Comparison of ENCODE assay signal across 21 mouse cellular contexts in genomic region chr4:86847246-86847645, GRCm38 (mm10). TPM values are rescaled to one million over a fixed set of nuclear protein-coding genes. Genes with fewer than 3 reads are reported as not detected.
DNase-seq lines count a peak whose midpoint lies in the region; ATAC-seq and TF ChIP-seq lines count a peak whose summit lies in the region.
"Had no signal": no experiment of that assay in that cellular context is flagged by ENCODE, and none has a peak within 500 bp of the region (broad histone marks: within the 10 kb centered on the region; RNA-seq: fewer than 3 reads in every experiment).

No protein-coding gene starts in this region.

- whole genome bisulfite sequencing in lung, embryonic 16.5 days = 46% methylated on average over 2 of the region's 2 CpGs
- 70% methylated on average over 2 of the region's 2 CpGs for WGBS in intestine, embryonic 16.5 days
- WGBS in stomach, embryonic 14.5 days = 75% methylated on average over 2 of the region's 2 CpGs
- 70% methylated on average over 2 of the region's 2 CpGs for WGBS in stomach, postnatal 0 days

- H3K4me1 ChIP-seq in lung, embryonic 16.5 days (replicated peaks; ENCODE audit: control insufficient read depth, insufficient read depth, low read length) = no peaks in the 10 kb centered on the region
- 0 out of 2 replicates have a peak, but pooled peaks cover 4% of the 10 kb centered on the region for H3K4me1 ChIP-seq in intestine, embryonic 16.5 days (ENCODE audit: control insufficient read depth, insufficient read depth, low read length)
- H3K4me1 ChIP-seq in stomach, embryonic 14.5 days (ENCODE audit: control insufficient read depth, insufficient read depth, low read length) = no peaks in the 10 kb centered on the region
- no peaks in the 10 kb centered on the region for H3K4me1 ChIP-seq in stomach, postnatal 0 days (replicated peaks; ENCODE audit: control insufficient read depth, insufficient read depth)
- H3K4me1 ChIP-seq: embryonic facial prominence, embryonic 12.5 days; embryonic facial prominence, embryonic 15.5 days; hindbrain, embryonic 12.5 days; hindbrain, embryonic 15.5 days had no signal

- H3K27ac ChIP-seq in lung, embryonic 16.5 days (ENCODE audit: low read length) = no peak overlapping the region
- no peak overlapping the region for H3K27ac ChIP-seq in intestine, embryonic 16.5 days (ENCODE audit: low read length)
- H3K27ac ChIP-seq in stomach, embryonic 14.5 days (ENCODE audit: low read length) = no peak overlapping the region
- no peak overlapping the region for H3K27ac ChIP-seq in stomach, postnatal 0 days (replicated peaks)
- H3K27ac ChIP-seq: embryonic facial prominence, embryonic 12.5 days; embryonic facial prominence, embryonic 15.5 days; hindbrain, embryonic 12.5 days; hindbrain, embryonic 15.5 days had no signal

- no peak overlapping the region for H3K9ac ChIP-seq in lung, embryonic 16.5 days (ENCODE audit: low read length)
- no peak overlapping the region for H3K9ac ChIP-seq in intestine, embryonic 16.5 days (ENCODE audit: low read depth, low read length)
- H3K9ac ChIP-seq in stomach, embryonic 14.5 days (replicated peaks; ENCODE audit: low read depth, low read length) = no peak overlapping the region
- no peak overlapping the region for H3K9ac ChIP-seq in stomach, postnatal 0 days (ENCODE audit: low read length)
- H3K9ac ChIP-seq: embryonic facial prominence, embryonic 12.5 days; embryonic facial prominence, embryonic 15.5 days; forebrain, postnatal 0 days; hindbrain, embryonic 12.5 days; hindbrain, embryonic 15.5 days had no signal

- no peak overlapping the region for H3K4me3 ChIP-seq in lung, embryonic 16.5 days (ENCODE audit: low read length)
- no peak overlapping the region for H3K4me3 ChIP-seq in intestine, embryonic 16.5 days (ENCODE audit: low read length)
- H3K4me3 ChIP-seq in stomach, embryonic 14.5 days (ENCODE audit: low read depth, low read length) = no peak overlapping the region
- no peak overlapping the region for H3K4me3 ChIP-seq in stomach, postnatal 0 days (ENCODE audit: low read depth, low read length)
- H3K4me3 ChIP-seq: embryonic facial prominence, embryonic 12.5 days; embryonic facial prominence, embryonic 15.5 days; hindbrain, embryonic 12.5 days; hindbrain, embryonic 15.5 days had no signal

- ATAC-seq in lung, embryonic 16.5 days (ENCODE audit: low read depth) = 0 out of 2 replicates have a peak, but pooled peaks have one; percentile 38
- ATAC-seq in intestine, embryonic 16.5 days = peak; percentile 81
- ATAC-seq in stomach, embryonic 14.5 days (ENCODE audit: insufficient number of reproducible peaks, insufficient read depth, low FRiP score, low read depth) = peak; percentile 49; the same call in 1 of the 2 replicates
- ATAC-seq in stomach, postnatal 0 days (ENCODE audit: low FRiP score, low TSS enrichment) = peak; percentile 71
- ATAC-seq: CD4-positive, CD25-positive, alpha-beta regulatory T cell, adult 4 months; forebrain, embryonic 14.5 days; forebrain, postnatal 0 days had no signal

- H3K4me2 ChIP-seq in lung, embryonic 16.5 days (ENCODE audit: low read depth, low read length) = no peak overlapping the region
- no peak overlapping the region for H3K4me2 ChIP-seq in intestine, embryonic 16.5 days (ENCODE audit: low read depth, low read length)
- no peak overlapping the region for H3K4me2 ChIP-seq in stomach, embryonic 14.5 days (replicated peaks; ENCODE audit: low read depth, low read length)
- H3K4me2 ChIP-seq in stomach, postnatal 0 days (replicated peaks; ENCODE audit: low read depth) = no peak overlapping the region
- H3K4me2 ChIP-seq: embryonic facial prominence, embryonic 12.5 days; embryonic facial prominence, embryonic 15.5 days; heart, embryonic 11.5 days; hindbrain, embryonic 12.5 days; hindbrain, embryonic 15.5 days had no signal

- H3K27me3 ChIP-seq in lung, embryonic 16.5 days (ENCODE audit: control insufficient read depth, insufficient read depth, low read depth, low read length) = no peaks in the 10 kb centered on the region
- H3K27me3 ChIP-seq in intestine, embryonic 16.5 days (replicated peaks; ENCODE audit: control insufficient read depth, insufficient read depth, low read length) = no peaks in the 10 kb centered on the region
- H3K27me3 ChIP-seq in stomach, embryonic 14.5 days (ENCODE audit: control insufficient read depth, insufficient read depth, low read length) = no peaks in the 10 kb centered on the region
- H3K27me3 ChIP-seq in stomach, postnatal 0 days (ENCODE audit: control insufficient read depth, insufficient read depth, low read length) = no peaks in the 10 kb centered on the region
- H3K27me3 ChIP-seq: embryonic facial prominence, embryonic 12.5 days; embryonic facial prominence, embryonic 15.5 days; hindbrain, embryonic 12.5 days; hindbrain, embryonic 15.5 days had no signal

- peaks cover 19% of the 10 kb centered on the region for H3K36me3 ChIP-seq in lung, embryonic 16.5 days (ENCODE audit: control insufficient read depth, insufficient read depth, low read length)
- 0 out of 2 replicates have a peak, but pooled peaks cover 8% of the 10 kb centered on the region for H3K36me3 ChIP-seq in intestine, embryonic 16.5 days (ENCODE audit: control insufficient read depth, insufficient read depth, low read length)
- peaks cover 20% of the 10 kb centered on the region for H3K36me3 ChIP-seq in stomach, embryonic 14.5 days (ENCODE audit: control insufficient read depth, insufficient read depth, low read length)
- H3K36me3 ChIP-seq in stomach, postnatal 0 days (ENCODE audit: control insufficient read depth, insufficient read depth, low read length) = peaks cover 14% of the 10 kb centered on the region

- H3K9me3 ChIP-seq in lung, embryonic 16.5 days (ENCODE audit: control insufficient read depth, low read length) = no peaks in the 10 kb centered on the region
- H3K9me3 ChIP-seq in intestine, embryonic 16.5 days (ENCODE audit: control insufficient read depth, low read length) = no peaks in the 10 kb centered on the region
- no peaks in the 10 kb centered on the region for H3K9me3 ChIP-seq in stomach, embryonic 14.5 days (ENCODE audit: control insufficient read depth, low read depth, low read length)
- H3K9me3 ChIP-seq in stomach, postnatal 0 days (ENCODE audit: control insufficient read depth, low read length) = no peaks in the 10 kb centered on the region
- H3K9me3 ChIP-seq: embryonic facial prominence, embryonic 12.5 days; embryonic facial prominence, embryonic 15.5 days; hindbrain, embryonic 12.5 days; hindbrain, embryonic 15.5 days had no signal

- no peak for DNase-seq in lung, postnatal 36 days
- DNase-seq in stomach, postnatal 0 days (ENCODE audit: low spot score) = no peak
- DNase-seq in layer of hippocampus, adult 18-20 months (ENCODE audit: low spot score in 2 of 2) = no peak
- DNase-seq: adrenal gland, adult 2 months; adrenal gland, postnatal 14 days; cerebellum, adult 11 months; cerebellum, adult 2 months; cerebellum, adult 9-11 months; cerebellum, postnatal 25 days; forebrain, postnatal 0 days; gastrocnemius, postnatal 36 days had no signal

- no peak for TF ChIP-seq EP300 in stomach, postnatal 0 days (optimal IDR thresholded peaks at IDR 0.05)

- TF ChIP-seq CTCF in stomach, postnatal 0 days (IDR thresholded peaks at IDR 0.05; ENCODE audit: low read depth) = no peak

RNA-seq across cellular contexts. Expression of gene Rps6, which starts 10.0 kb away (rescaled TPM):
- 689 and 723 TPM in 2 replicates for polyA plus RNA-seq in lung, embryonic 16.5 days (2015; fragmentation: Nextera tagmentation; extraction: Ambion mirVana)
- 622 and 672 TPM in 2 replicates for polyA plus RNA-seq in intestine, embryonic 16.5 days (2015; fragmentation: Nextera tagmentation; extraction: Ambion mirVana)
- 869 and 870 TPM in 2 replicates for polyA plus RNA-seq in stomach, embryonic 14.5 days (2014; fragmentation: Nextera tagmentation; extraction: Ambion mirVana)
- polyA plus RNA-seq in stomach, postnatal 0 days (2015; fragmentation: Nextera tagmentation; extraction: Ambion mirVana) = 601 and 619 TPM in 2 replicates
- total RNA-seq in layer of hippocampus, adult 18-20 months (2021) = 100 to 1,000 TPM; 499 to 504 TPM

RNA-seq across cellular contexts. Expression of gene Acer2, which starts 26.9 kb away (rescaled TPM):
- polyA plus RNA-seq in lung, embryonic 16.5 days (2015; fragmentation: Nextera tagmentation; extraction: Ambion mirVana) = 37.2 and 37.6 TPM in 2 replicates
- 17.7 and 20.6 TPM in 2 replicates for polyA plus RNA-seq in intestine, embryonic 16.5 days (2015; fragmentation: Nextera tagmentation; extraction: Ambion mirVana)
- polyA plus RNA-seq in stomach, embryonic 14.5 days (2014; fragmentation: Nextera tagmentation; extraction: Ambion mirVana) = 28.3 and 31.0 TPM in 2 replicates
- polyA plus RNA-seq in stomach, postnatal 0 days (2015; fragmentation: Nextera tagmentation; extraction: Ambion mirVana) = 15.9 and 16.2 TPM in 2 replicates
- total RNA-seq in layer of hippocampus, adult 18-20 months (2021) = 1 to 10 TPM; 5.3 to 5.9 TPM
